Mouse (Mus musculus) right cerebral cortex, adult 18-20 months (tissue): Measurements from ENCODE around the gene Pced1a.

Experiments
- DNase-seq: peaks from one replicate; pipeline ENCODE4 v3.0.0; 2022; ENCODE audit warnings: mixed read lengths

Gene Pced1a

GRCm38 (mm10) chr2:130433152-130433551 lies 8.7 kb upstream of the Pced1a start:
- peak; percentile 41 for DNase-seq

DNA sequence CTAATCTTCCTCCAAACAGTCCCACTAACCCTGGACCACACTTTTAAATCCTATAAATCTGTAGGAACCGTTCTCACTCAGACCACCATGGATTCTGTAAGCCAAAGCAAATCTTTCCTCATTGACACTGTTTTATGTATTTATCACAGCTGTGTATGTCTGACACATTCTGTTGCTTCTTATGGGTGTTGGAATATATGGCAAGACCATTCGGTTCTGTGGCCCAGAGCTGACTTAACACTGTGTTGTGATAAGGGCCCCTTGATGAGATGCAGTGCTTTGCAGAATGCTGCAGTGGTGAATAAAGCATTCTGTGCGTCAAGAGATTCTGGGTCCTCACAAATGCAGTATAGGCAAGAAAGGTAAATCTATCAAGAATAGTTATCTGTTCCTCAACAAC lies 7.7 kb upstream of the Pced1a start:
- DNase-seq: no peak

- no peak for DNase-seq
These were observed 6.0 kb upstream of the Pced1a start for GRCm38 (mm10) chr2:130430484-130430883.

- DNase-seq: no peak
These were observed 5.3 kb upstream of the Pced1a start for GRCm38 (mm10) chr2:130429851-130430250.

- DNase-seq: no peak
These were observed 611 bp upstream of the Pced1a start for GRCm38 (mm10) chr2:130425112-130425511.

DNA sequence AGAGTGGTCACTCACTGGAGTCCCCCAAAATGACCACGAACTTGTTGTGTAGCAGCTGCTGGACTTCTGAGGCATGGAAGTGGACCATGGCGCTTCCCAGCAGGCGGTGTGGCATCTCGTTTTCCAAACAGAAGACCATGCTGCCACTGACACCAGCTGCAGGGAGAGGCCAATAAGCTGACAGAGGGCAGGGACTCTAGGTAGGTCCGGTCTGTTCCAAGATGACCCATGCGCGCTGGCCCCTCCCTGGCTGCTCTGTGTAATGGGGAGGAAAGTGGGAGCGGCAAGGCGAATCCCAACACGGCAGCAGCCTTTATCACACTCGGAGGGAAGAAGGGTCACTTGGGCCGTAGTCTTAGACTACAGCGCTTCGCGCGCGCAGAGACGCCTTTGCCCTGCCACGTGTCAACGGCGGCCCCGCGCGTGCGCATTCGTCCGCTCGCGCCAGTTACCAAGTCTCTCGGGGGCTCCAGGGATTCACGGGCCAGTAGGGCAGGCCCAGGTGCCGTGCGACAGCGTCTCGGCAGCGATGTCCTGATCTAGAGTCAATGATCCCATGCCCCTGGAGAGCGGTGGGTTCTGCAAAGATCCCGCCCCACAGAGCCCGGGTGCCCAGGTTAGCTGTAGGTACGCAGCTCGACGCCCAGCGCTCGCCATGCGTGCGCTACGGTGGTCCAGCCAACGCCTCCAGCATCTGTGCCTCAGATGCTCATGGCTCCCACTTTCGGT lies 940 bp downstream of the Pced1a start:
- DNase-seq: peak; percentile 79

DNA sequence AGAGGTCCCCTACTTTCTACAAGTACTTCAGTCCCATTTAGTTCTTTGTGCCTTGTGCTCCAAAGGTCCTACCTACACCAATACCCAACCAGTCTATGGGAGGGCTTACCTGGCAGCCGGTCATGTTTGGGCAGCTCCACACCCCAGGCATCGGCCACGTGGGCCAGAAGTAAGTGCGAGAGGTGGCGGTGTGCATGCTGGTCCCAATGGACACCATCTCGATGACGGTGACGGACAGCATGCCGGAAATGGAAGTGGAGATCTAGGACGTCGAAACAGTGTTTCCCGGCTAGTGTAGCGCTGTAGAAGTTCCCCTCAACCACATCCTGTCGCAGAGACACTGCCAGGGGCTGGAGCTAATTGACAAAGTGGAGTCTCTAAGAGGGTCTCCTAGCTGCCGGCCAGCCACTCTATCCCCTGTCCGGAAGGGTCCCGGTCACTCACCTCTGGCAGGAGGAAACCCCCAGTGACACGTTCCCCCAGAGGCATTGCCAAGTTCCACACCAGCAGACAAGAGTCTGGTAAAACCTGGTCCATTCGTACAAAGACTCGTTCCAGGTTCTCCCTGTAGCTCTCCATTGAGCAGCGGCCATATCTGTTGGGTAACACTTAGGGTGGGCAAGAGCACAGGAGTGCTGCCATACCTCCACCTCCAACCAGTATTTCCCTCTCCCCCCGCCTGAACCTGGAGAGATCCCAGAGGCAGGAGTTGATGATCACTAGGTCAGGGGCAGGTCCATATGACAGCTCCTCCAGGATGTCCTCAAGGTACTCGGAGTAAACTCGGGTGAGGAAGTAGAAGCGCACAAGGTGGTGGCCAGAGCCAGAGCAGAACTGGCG lies 2.5 kb downstream of the Pced1a start:
- DNase-seq: no peak

GRCm38 (mm10) chr2:130414094-130414856 lies 10.2 kb downstream of the Pced1a start:
- no peak for DNase-seq

DNA sequence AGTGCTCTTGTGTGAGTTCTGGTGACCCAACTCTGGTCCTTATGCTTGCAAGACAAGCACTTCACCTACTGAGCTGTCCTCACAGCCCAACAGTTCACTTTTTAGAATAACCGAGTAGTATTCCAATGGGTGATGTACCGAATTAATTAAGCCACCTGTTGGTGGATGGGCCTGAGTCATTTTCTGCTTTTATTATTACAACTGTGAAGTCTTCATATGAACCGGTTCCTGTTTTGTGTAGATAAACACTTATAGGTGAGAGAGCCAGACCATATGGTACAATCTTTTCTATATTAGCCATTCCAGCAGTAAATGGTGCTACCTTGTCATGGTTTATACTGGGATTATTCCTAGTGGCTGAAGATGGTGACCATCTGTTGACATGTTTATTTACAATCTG lies 11.7 kb downstream of the Pced1a start:
- no peak for DNase-seq

DNA sequence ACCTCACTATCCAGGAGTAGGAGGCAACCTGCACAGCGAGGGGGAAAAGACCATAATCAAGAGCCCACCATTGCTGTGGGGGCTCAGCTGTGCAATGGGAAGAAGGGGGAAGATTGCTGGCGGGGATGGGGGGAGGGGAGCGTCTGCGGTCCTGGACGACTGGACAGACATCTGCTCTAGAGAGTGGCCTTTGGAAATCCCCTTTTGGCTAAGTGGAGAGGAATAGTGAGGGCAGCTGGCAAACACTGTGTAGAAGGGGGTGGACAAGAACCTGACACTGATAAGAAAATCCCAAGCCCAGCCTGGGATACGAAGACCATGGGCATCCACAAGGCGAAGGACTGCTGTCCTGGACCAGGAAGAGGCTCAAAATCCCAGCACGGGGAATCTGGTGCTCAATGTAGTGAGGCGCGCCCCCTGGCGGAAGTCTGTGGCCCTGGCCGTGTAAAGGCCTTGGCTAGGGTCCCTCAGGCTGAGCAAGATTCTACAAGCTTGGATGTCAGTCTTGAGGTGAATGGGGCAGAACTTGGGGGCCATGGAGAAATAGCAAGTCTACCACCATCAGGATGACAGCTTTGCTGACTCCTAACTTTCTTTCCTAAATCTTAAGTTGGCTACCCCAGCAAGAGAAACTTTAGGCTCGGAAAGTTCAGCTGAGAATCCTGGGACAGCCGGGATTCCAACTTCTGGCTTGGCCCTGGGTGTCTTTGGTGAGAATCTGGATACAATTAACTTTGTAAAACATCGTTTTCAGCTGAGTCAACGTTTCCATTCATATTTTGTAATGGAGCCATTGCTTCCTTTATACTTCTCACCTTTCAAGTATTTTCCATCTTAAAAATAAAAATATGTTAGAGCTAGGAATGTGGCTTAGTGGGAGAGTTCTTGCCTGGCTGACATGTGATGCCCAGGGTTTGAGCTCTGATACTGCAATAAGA lies 12.7 kb downstream of the Pced1a start:
- DNase-seq: peak; percentile 70

GRCm38 (mm10) chr2:130408194-130408593 lies 16.3 kb downstream of the Pced1a start:
- no peak for DNase-seq

- DNase-seq: no peak
These were observed 18.3 kb downstream of the Pced1a start, which contains the start of gene Tmem239 for GRCm38 (mm10) chr2:130406178-130406577. Gene Tmem239 (plus strand): TSS chr2:130406478.

- no peak for DNase-seq
These were observed 19.6 kb downstream of the Pced1a start, which contains the start of the genes Gm28372 and 1700020A23Rik for GRCm38 (mm10) chr2:130404939-130405338. Gene Gm28372 (plus strand): TSS chr2:130405239. Gene 1700020A23Rik (plus strand): TSS chr2:130405259.

- DNase-seq: no peak
These were observed 22.6 kb downstream of the Pced1a start for GRCm38 (mm10) chr2:130401891-130402290.

DNA sequence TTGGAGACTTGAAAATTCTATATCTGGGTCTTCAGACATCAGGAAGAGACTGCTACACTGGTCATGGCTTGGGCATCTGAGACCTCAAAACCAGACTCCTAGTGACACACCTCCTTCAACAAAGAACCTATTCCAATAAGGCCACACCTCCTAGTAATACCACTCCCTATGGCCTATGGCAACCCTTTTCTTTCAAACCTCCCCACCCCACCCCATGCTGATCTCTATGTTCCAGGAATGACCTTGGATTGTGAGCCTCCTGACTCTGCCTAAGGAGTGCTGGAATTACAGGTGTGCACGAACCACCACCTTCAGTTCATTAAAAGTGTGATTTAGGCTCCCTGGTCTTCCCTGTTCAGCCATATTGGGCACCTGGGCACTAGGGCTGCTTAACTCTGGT lies 24.5 kb downstream of the Pced1a start:
- DNase-seq: no peak

DNA sequence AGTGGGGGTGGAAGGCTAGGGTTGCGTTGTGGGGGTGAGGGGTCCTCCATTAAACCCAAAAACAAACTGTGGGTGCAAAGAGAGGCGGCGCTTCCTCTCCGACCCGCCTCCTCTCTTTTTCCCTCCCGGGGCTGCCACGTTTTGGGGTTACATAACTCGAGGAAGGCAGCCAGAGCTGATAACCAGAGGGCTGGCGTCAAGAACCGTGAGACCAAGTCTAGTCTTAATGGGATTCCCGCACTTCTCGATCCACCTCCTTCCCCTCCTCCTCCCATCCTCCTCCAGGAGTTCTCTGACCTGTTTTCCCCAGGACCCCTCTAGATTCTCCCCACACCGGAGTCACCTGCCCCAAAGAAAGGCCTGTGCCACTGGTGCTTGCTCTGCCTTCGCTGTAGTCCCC lies 26.4 kb downstream of the Pced1a start:
- DNase-seq: peak; percentile 31

DNA sequence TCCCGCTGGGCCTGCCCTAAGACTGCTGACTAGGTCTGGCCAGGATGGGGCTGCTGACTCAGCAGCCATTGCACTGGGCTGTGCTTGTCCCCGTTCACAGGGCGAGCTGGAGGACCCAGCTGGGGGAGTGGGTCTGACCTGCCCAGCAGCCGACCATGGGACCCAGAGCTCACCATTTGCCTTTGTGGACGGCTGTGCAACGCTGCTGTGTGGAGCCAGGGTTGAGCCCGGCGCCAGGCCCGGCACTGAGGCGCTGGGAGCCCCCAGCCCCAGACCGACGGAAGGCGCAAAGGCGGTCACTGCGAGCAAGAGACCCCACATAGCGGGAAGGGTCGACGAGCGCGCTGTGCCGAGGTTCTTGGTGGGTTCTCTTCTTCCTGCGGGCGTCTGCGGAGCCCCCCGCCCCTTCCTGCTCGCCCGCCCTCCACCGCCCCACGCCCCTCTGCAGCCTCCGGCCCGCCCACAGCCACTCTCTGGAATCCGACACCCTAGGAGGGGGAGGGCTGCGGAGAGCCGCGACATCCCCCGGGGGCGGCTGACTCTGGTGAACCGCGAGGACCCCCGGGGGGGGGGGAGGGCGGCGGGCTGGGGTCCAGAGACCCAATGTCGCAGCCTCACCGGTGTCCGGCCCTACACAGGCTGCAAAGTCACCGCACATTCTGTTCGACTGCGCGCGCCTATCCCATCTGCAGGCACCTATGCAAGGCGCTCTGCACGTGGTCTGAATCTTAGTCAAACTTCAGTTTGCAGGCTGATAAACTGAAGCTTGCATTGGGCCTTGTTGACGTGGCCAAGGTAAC lies 27.1 kb downstream of the Pced1a start, which contains the start of gene Cpxm1:
TSS of gene Cpxm1 (minus strand) at position 389 of the 800 bp plus-strand sequence.
- DNase-seq: no peak

DNA sequence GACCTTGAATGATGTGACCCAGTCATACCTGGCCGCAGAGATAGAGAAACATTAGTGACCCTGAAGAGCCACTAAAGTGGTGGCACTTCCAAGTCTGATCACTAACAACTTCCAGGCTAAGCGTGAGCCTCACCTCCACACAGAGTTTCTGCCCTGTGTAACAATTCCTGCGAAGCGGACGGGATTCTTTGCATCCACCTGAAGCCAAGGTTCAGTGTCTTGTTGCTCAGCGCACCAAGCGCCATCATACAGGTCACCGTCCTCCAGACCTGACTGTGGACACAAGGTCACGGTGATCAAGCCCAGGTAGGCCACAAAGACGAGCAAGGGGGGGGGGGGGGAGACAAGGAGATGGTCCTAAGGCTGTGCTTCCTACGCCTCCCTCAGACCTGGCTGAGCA lies 28.8 kb downstream of the Pced1a start:
- DNase-seq: no peak

- DNase-seq: no peak
These were observed 31.7 kb downstream of the Pced1a start for GRCm38 (mm10) chr2:130392836-130393235.

DNA sequence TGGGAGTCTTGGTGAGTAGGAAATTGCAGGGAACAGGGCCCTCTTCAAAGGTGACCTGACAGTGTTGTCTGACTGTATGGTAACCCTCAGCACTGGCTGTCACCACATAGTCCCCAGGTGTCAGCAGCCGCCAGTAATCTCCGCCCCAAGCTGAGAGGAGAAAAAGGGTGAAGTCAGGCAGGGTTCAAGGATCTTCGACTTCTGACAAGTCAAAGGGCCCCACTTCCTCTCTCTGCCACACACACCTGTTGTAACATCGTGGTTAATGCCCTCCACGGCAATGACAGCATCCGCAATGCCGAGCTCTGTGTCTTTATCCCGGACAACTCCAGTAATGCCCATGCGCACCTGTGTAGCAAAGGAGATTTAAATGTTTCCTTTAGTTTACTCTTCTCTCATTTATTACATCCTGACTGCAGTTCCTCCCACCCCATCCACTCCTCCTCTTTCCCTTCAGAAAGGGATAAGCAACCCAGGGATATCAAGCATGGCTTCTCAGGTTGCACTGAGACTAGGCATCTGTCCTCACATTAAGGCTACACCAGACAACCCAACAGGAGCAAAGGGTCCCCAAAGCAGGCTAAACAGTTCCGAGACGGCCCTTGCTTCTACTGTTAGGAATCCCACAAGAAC lies 33.4 kb downstream of the Pced1a start:
- no peak for DNase-seq

DNA sequence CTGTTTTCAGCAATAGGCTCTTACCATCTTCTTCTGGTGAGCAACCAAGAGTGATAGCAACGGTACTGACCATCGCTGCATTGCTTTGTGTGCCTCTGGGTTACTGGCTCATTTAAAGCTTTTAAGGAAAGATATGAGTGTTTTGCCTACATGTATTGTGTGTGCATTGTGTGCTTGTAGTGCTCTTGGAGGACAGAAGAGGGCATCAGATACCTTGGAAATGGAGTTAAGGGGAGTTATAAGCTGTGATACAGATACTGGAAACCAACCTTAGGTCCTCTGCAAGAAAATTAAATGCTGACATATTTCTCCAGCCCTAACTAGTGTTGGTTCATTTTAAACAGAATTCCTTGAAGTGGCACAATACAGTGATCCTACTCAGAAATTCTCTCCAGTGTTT lies 35.7 kb downstream of the Pced1a start:
- DNase-seq: no peak
